Mouse (Mus musculus) WW6 (cell line): ENCODE results near the gene Slc35e1.

Experiments
- DNase-seq: peaks from one replicate; pipeline ENCODE4 v3.0.0-alpha.2; 2013; ENCODE audit warnings: low read depth, low spot score

Gene Slc35e1

GRCm38 (mm10) chr8:72485456-72486199 lies 6.8 kb downstream of the Slc35e1 start:
- no peak for DNase-seq

GRCm38 (mm10) chr8:72474826-72475546 lies 17.4 kb downstream of the Slc35e1 start, which contains the start of gene Cherp:
Gene Cherp (minus strand): TSS chr8:72475226.
- DNase-seq: peak; percentile 99

GRCm38 (mm10) chr8:72470684-72471083 lies 21.7 kb downstream of the Slc35e1 start:
- DNase-seq: no peak

- DNase-seq: no peak
Observed at GRCm38 (mm10) chr8:72469984-72470383, 22.4 kb downstream of the Slc35e1 start.

- DNase-seq: no peak
Observed at GRCm38 (mm10) chr8:72469243-72469642, 23.2 kb downstream of the Slc35e1 start.

GRCm38 (mm10) chr8:72464211-72464610 lies 28.2 kb downstream of the Slc35e1 start:
- no peak for DNase-seq

- no peak for DNase-seq
Observed at GRCm38 (mm10) chr8:72459881-72460533, 32.4 kb downstream of the Slc35e1 start.

- DNase-seq: no peak
Observed at GRCm38 (mm10) chr8:72458457-72458856, 34.0 kb downstream of the Slc35e1 start.

- DNase-seq: no peak
Observed at GRCm38 (mm10) chr8:72457806-72458205, 34.6 kb downstream of the Slc35e1 start.

- no peak for DNase-seq
Observed at GRCm38 (mm10) chr8:72455317-72455716, 37.1 kb downstream of the Slc35e1 start.

- DNase-seq: no peak
Observed at GRCm38 (mm10) chr8:72453904-72454303, 38.5 kb downstream of the Slc35e1 start.

GRCm38 (mm10) chr8:72451516-72451915 lies 40.9 kb downstream of the Slc35e1 start:
- no peak for DNase-seq

GRCm38 (mm10) chr8:72445071-72445470 lies 47.3 kb downstream of the Slc35e1 start:
- no peak for DNase-seq

- DNase-seq: no peak
Observed at GRCm38 (mm10) chr8:72443994-72444350, 48.4 kb downstream of the Slc35e1 start.

GRCm38 (mm10) chr8:72443338-72443993 lies 48.9 kb downstream of the Slc35e1 start, which contains the start of the genes Calr3 and 1700030K09Rik:
Gene Calr3 (minus strand): TSS chr8:72443870.
Gene 1700030K09Rik (plus strand): TSS chr8:72443880.
- peak; percentile 98 for DNase-seq

- no peak for DNase-seq
Observed at GRCm38 (mm10) chr8:72438248-72439015, 54.0 kb downstream of the Slc35e1 start.

GRCm38 (mm10) chr8:72434952-72435351 lies 57.5 kb downstream of the Slc35e1 start:
- no peak for DNase-seq
